Mouse (Mus musculus) frontal cortex, postnatal 10 days (tissue): ENCODE data around the gene Anks1.
"Not testable (repeated sequence)": the region's sequence is repeated elsewhere in the genome, so short reads cannot be mapped to it uniquely, and the experiment has no call there.

Source experiments
- DNase-seq, 2 experiments: peaks; one replicate each; pipeline ENCODE4 v3.0.0; 2022; ENCODE audit warnings: low spot score in 2 of 2, mixed read lengths in 1 of 2

The Anks1 gene

GRCm38 (mm10) chr17:27966508-27967021 is 57.5 kb downstream of the Anks1 start:
- DNase-seq = no peak

GRCm38 (mm10) chr17:27967529-27967928 is 58.4 kb downstream of the Anks1 start:
- no peak for DNase-seq

GRCm38 (mm10) chr17:27968033-27968750 is 59.1 kb downstream of the Anks1 start:
- DNase-seq = no peak

- DNase-seq = no peak
Measured at GRCm38 (mm10) chr17:27968903-27969302, 59.8 kb downstream of the Anks1 start.

GRCm38 (mm10) chr17:27969365-27969764 is 60.3 kb downstream of the Anks1 start:
- no peak for DNase-seq

GRCm38 (mm10) chr17:27969896-27970295 is 60.8 kb downstream of the Anks1 start:
- no peak for DNase-seq

GRCm38 (mm10) chr17:27970305-27970704 is 61.2 kb downstream of the Anks1 start:
- no peak for DNase-seq

- DNase-seq = peak; percentile 39 to 52
Measured at GRCm38 (mm10) chr17:27971496-27971895, 62.4 kb downstream of the Anks1 start.

- no peak for DNase-seq
Measured at GRCm38 (mm10) chr17:27973337-27973736, 64.2 kb downstream of the Anks1 start.

GRCm38 (mm10) chr17:27976266-27976665 is 67.2 kb downstream of the Anks1 start:
- DNase-seq = no peak

GRCm38 (mm10) chr17:27977008-27977636 is 68.0 kb downstream of the Anks1 start:
- DNase-seq = no peak

- DNase-seq = no peak
Measured at GRCm38 (mm10) chr17:27980391-27980955, 71.4 kb downstream of the Anks1 start.

GRCm38 (mm10) chr17:27981451-27982069 is 72.5 kb downstream of the Anks1 start:
- DNase-seq = no peak

- DNase-seq = not testable (repeated sequence)
Measured at GRCm38 (mm10) chr17:27982070-27982457, 73.0 kb downstream of the Anks1 start.

GRCm38 (mm10) chr17:27982712-27983266 is 73.7 kb downstream of the Anks1 start:
- DNase-seq = no peak

GRCm38 (mm10) chr17:27984421-27984820 is 75.3 kb downstream of the Anks1 start:
- DNase-seq = no peak

GRCm38 (mm10) chr17:27986106-27986505 is 77.0 kb downstream of the Anks1 start:
- no peak for DNase-seq

GRCm38 (mm10) chr17:27989807-27990542 is 80.9 kb downstream of the Anks1 start:
- DNase-seq = peak; percentile 65 to 69

GRCm38 (mm10) chr17:27994001-27994944 is 85.2 kb downstream of the Anks1 start:
- DNase-seq = no peak

GRCm38 (mm10) chr17:27996320-27996719 is 87.2 kb downstream of the Anks1 start:
- DNase-seq = no peak
